Mouse (Mus musculus) midbrain, embryonic 16.5 days (tissue): Measurements from ENCODE around the gene Psmb10. TPM values are rescaled to one million over a fixed set of nuclear protein-coding genes. Genes with fewer than 3 reads are reported as not detected.

ENCODE experiments used
- ATAC-seq: fragments of 200-750 bp; cut with Nextera tagmentation; 2 replicates; pipeline ENCODE4 v1.8.0; 2017; ENCODE audit warnings: moderate TSS enrichment
- H3K27ac ChIP-seq: fragments of 300-500 bp; sonication (generic); 2 replicates; pipeline ENCODE4 v1.5.1; 2014; ENCODE audit warnings: mild to moderate bottlenecking, low read length, mixed read lengths
- H3K27me3 ChIP-seq: fragments of 300-500 bp; sonication (generic); 2 replicates; pipeline ENCODE4 v1.6.1; 2014; ENCODE audit warnings: low read depth, low read length, mixed read lengths; ENCODE audit not compliant: control insufficient read depth, insufficient read depth
- H3K36me3 ChIP-seq: fragments of 300-500 bp; sonication (generic); 2 replicates; pipeline ENCODE4 v1.6.1; 2014; ENCODE audit warnings: mild to moderate bottlenecking, low read length, moderate library complexity, mixed read lengths; ENCODE audit not compliant: control insufficient read depth, insufficient read depth
- H3K4me1 ChIP-seq: fragments of 300-500 bp; sonication (generic); 2 replicates; pipeline ENCODE4 v1.6.1; 2014; ENCODE audit warnings: mild to moderate bottlenecking, low read length, mixed read lengths; ENCODE audit not compliant: control insufficient read depth, insufficient read depth
- H3K4me2 ChIP-seq: fragments of 300-500 bp; sonication (generic); 2 replicates; pipeline ENCODE4 v1.6.1; 2014; ENCODE audit warnings: mild to moderate bottlenecking, low read length, mixed read lengths
- H3K4me3 ChIP-seq: fragments of 300-500 bp; sonication (generic); 2 replicates; pipeline ENCODE4 v1.5.1; 2014; ENCODE audit warnings: low read depth, mild to moderate bottlenecking, low read length, moderate library complexity, mixed read lengths
- H3K9ac ChIP-seq: fragments of 300-500 bp; sonication (generic); 2 replicates; pipeline ENCODE4 v1.6.1; 2014; ENCODE audit warnings: low read depth, low read length, mixed read lengths
- H3K9me3 ChIP-seq: fragments of 300-500 bp; sonication (generic); replicated peaks from 2 replicates; pipeline ENCODE4 v1.6.1; 2014; ENCODE audit warnings: mild to moderate bottlenecking, low read length, mixed read lengths; ENCODE audit not compliant: control insufficient read depth, poor library complexity, severe bottlenecking
- WGBS: fragments of 180-500 bp; shearing (Covaris S2); extraction: QIAGEN DNeasy Blood & Tissue Kit; methylation state at CpG from one replicate; pipeline ENCODE4 v1.1.7; 2014; 5-methylcytosine and 5-hydroxymethylcytosine counted together
- polyA plus RNA-seq: library from polyadenylated mRNA; unstranded; fragments of >200 nt; fragmentation: Nextera tagmentation; extraction: Ambion mirVana; gene quantifications from 2 replicates; pipeline ENCODE4 v1.2.1, GENCODE M21; 2015

Psmb10 gene
- polyA plus RNA-seq, 1 experiment from 2014 or later = 71.2 TPM

GRCm38 (mm10) chr8:105943321-105943739 lies 5.1 kb upstream of the Psmb10 start, which contains the start of gene Lcat:
Gene Lcat (minus strand): TSS chr8:105943382.
- WGBS = 53% methylated on average over 7 of the region's 8 CpGs
- H3K4me2 ChIP-seq = no peak within 1 kb of the TSS

GRCm38 (mm10) chr8:105942542-105942941 lies 4.3 kb upstream of the Psmb10 start:
- Histone ChIP-seq H3K4me2 (no peak overlapping the region), H3K9me3 (no peaks in the 10 kb centered on the region), H3K27me3 (no peaks in the 10 kb centered on the region), H3K4me3 (no peak overlapping the region), H3K36me3 (no peaks in the 10 kb centered on the region), H3K9ac (no peak overlapping the region), H3K27ac (no peak overlapping the region), H3K4me1 (peaks cover 5% of the 10 kb centered on the region)
- 96% methylated on average over 5 of the region's 5 CpGs for WGBS
- ATAC-seq = no peak

More at GRCm38 (mm10) chr8:105943321-105943739, 5.1 kb upstream of the Psmb10 start, which contains the start of gene Lcat:
- no peaks in the 10 kb centered on the region for H3K9me3 ChIP-seq
- peak; percentile 53; the same call in 1 of the 2 replicates for ATAC-seq
- no peak within 1 kb of the TSS for H3K4me3 ChIP-seq
- peaks cover 1% of the 10 kb centered on the region; the same call in 1 of the 2 replicates for H3K4me1 ChIP-seq
- no peaks in the 10 kb centered on the region for H3K36me3 ChIP-seq
- H3K9ac ChIP-seq = no peak within 1 kb of the TSS
- H3K27me3 ChIP-seq = no peaks in the 10 kb centered on the region
- H3K27ac ChIP-seq = no peak within 1 kb of the TSS; the same call in 1 of the 2 replicates

GRCm38 (mm10) chr8:105942026-105942425 lies 3.8 kb upstream of the Psmb10 start:
- no peak overlapping the region for H3K9ac ChIP-seq
- 94% methylated on average over 11 of the region's 11 CpGs for WGBS
- H3K4me1 ChIP-seq = peaks cover 5% of the 10 kb centered on the region
- no peak overlapping the region for H3K27ac ChIP-seq
- no peak overlapping the region for H3K4me2 ChIP-seq
- H3K9me3 ChIP-seq = no peaks in the 10 kb centered on the region
- H3K27me3 ChIP-seq = no peaks in the 10 kb centered on the region
- no peak overlapping the region for H3K4me3 ChIP-seq
- no peaks in the 10 kb centered on the region for H3K36me3 ChIP-seq
- ATAC-seq = no peak

- Histone ChIP-seq H3K4me3 (peak overlapping the region; percentile 63), H3K9ac (peak overlapping the region; percentile 85), H3K36me3 (no peaks in the 10 kb centered on the region), H3K4me2 (peak overlapping the region; percentile 95), H3K27me3 (no peaks in the 10 kb centered on the region), H3K9me3 (no peaks in the 10 kb centered on the region), H3K27ac (peak overlapping the region; percentile 92), H3K4me1 (peaks cover 14% of the 10 kb centered on the region)
- WGBS = 2% methylated on average over 33 of the region's 33 CpGs
- ATAC-seq = peak; percentile 50
These were observed 543 bp downstream of the Psmb10 start for GRCm38 (mm10) chr8:105937496-105938305.

- peak overlapping the region; percentile 85 for H3K9ac ChIP-seq
- peak overlapping the region; percentile 92 for H3K27ac ChIP-seq
- H3K27me3 ChIP-seq = no peaks in the 10 kb centered on the region
- ATAC-seq = peak; percentile 90
- H3K36me3 ChIP-seq = no peaks in the 10 kb centered on the region
- H3K4me2 ChIP-seq = peak overlapping the region; percentile 95
- peak overlapping the region; percentile 63 for H3K4me3 ChIP-seq
- 2% methylated on average over 29 of the region's 30 CpGs for WGBS
- peaks cover 14% of the 10 kb centered on the region for H3K4me1 ChIP-seq
- H3K9me3 ChIP-seq = no peaks in the 10 kb centered on the region
These were observed 1.3 kb downstream of the Psmb10 start for GRCm38 (mm10) chr8:105936866-105937475.

- Histone ChIP-seq H3K36me3 (no peaks in the 10 kb centered on the region), H3K4me2 (peak overlapping the region; percentile 95), H3K4me3 (peak overlapping the region; percentile 63), H3K9me3 (no peaks in the 10 kb centered on the region), H3K9ac (peak overlapping the region; percentile 85), H3K4me1 (peaks cover 14% of the 10 kb centered on the region), H3K27me3 (no peaks in the 10 kb centered on the region), H3K27ac (peak overlapping the region; percentile 75)
- no peak for ATAC-seq
- 31% methylated on average over 7 of the region's 7 CpGs for WGBS
These were observed 2.2 kb downstream of the Psmb10 start for GRCm38 (mm10) chr8:105935863-105936603.

- no peak overlapping the region for H3K4me3 ChIP-seq
- WGBS = 92% methylated on average over 6 of the region's 6 CpGs
- no peak overlapping the region for H3K9ac ChIP-seq
- H3K27me3 ChIP-seq = no peaks in the 10 kb centered on the region
- no peak for ATAC-seq
- H3K4me1 ChIP-seq = peaks cover 14% of the 10 kb centered on the region
- no peaks in the 10 kb centered on the region for H3K9me3 ChIP-seq
- H3K36me3 ChIP-seq = no peaks in the 10 kb centered on the region
- H3K4me2 ChIP-seq = no peak overlapping the region
- H3K27ac ChIP-seq = no peak overlapping the region
These were observed 3.1 kb downstream of the Psmb10 start for GRCm38 (mm10) chr8:105935105-105935504.

GRCm38 (mm10) chr8:105933762-105934161 lies 4.5 kb downstream of the Psmb10 start, which contains the start of gene Ctrl:
Gene Ctrl (minus strand): TSS chr8:105933862.
- Histone ChIP-seq H3K27me3 (no peaks in the 10 kb centered on the region), H3K36me3 (no peaks in the 10 kb centered on the region), H3K4me3 (no peak within 1 kb of the TSS), H3K27ac (no peak within 1 kb of the TSS), H3K9ac (no peak within 1 kb of the TSS), H3K9me3 (no peaks in the 10 kb centered on the region), H3K4me2 (no peak within 1 kb of the TSS), H3K4me1 (peaks cover 14% of the 10 kb centered on the region)
- ATAC-seq = no peak
- 94% methylated on average over 2 of the region's 2 CpGs for WGBS
